Mouse (Mus musculus) small intestine, adult 2 months (tissue): ENCODE measurements around the gene Ccdc63.

Experiments used
- CTCF ChIP-seq: fragments of 200-500 bp; IDR thresholded peaks from 2 replicates; pipeline ENCODE4 v1.5.1; 2012; ENCODE audit warnings: low read depth, mild to moderate bottlenecking, control low read depth, inconsistent platforms, low read length, moderate library complexity, mixed read lengths; ENCODE audit not compliant: insufficient replicate concordance, insufficient read length; ENCODE audit errors: extremely low read depth
- POLR2A ChIP-seq: fragments of 200-500 bp; IDR thresholded peaks from 2 replicates; pipeline ENCODE4 v1.6.1; 2012; ENCODE audit warnings: low read depth, mild to moderate bottlenecking, control low read depth, inconsistent platforms, low read length, moderate library complexity

DNA sequence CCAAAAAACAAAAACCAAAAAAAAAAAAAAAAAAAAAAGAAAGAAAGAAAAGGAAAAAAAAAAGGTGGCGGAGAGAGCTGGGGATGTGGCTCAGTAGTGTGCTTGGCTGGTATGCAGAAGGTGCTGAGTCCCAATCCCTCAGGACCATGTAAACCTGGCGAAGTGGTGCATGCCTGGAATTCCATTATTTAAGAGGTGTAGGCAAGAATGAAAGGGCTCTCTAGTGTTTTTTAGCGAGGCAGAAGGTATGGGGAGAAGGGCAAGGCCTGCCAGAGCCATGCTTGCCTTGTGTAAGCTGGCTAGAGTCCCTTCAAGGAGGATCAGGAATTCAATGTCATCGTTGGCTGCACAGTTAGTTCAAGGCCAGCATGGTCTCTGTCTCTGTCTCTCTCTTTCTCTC is 4.2 kb upstream of the Ccdc63 start:
- TF ChIP-seq POLR2A (no peak), CTCF (no peak)
